Mouse (Mus musculus) liver, embryonic 14.5 days (tissue): ENCODE measurements around the gene Ndufab1. TPM values are rescaled to one million over a fixed set of nuclear protein-coding genes. Genes with fewer than 3 reads are reported as not detected.

Experiments used
- ATAC-seq: fragments of 200-750 bp; cut with Nextera tagmentation; 2 replicates; pipeline ENCODE4 v1.8.0; 2017; ENCODE audit warnings: moderate number of reproducible peaks, mild to moderate bottlenecking, moderate library complexity; ENCODE audit not compliant: insufficient read depth
- DNase-seq, 3 experiments: peaks; one replicate each; pipeline ENCODE4 v3.0.0-alpha.2; 2012 to 2013; ENCODE audit warnings: low read depth in 3 of 3, low spot score in 3 of 3
- H3K27ac ChIP-seq: fragments of 300-500 bp; sonication (generic); 2 replicates; pipeline ENCODE4 v1.5.1; 2014; ENCODE audit warnings: moderate library complexity, mild to moderate bottlenecking, control low read depth, inconsistent platforms
- H3K27me3 ChIP-seq: fragments of 300-500 bp; sonication (generic); 2 replicates; pipeline ENCODE4 v1.6.1; 2014; ENCODE audit warnings: mild to moderate bottlenecking, low read length, moderate library complexity; ENCODE audit not compliant: control insufficient read depth, insufficient read depth
- H3K36me3 ChIP-seq: fragments of 300-500 bp; sonication (generic); replicated peaks from 2 replicates; pipeline ENCODE4 v1.6.1; 2014; ENCODE audit warnings: low read depth; ENCODE audit not compliant: control insufficient read depth, insufficient read depth
- H3K4me1 ChIP-seq, 2 experiments: fragments of 200-500 bp in 1 of 2; fragments of 300-500 bp in 1 of 2; sonication (generic) in 1 of 2; replicated peaks; 2 replicates each; pipeline ENCODE4 v1.6.1; 2012 to 2014; ENCODE audit warnings: antibody characterized with exemption in 1 of 2, inconsistent platforms in 1 of 2, low read length in 1 of 2; ENCODE audit not compliant: control insufficient read depth in 2 of 2, insufficient read depth in 2 of 2
- H3K4me2 ChIP-seq: fragments of 300-500 bp; sonication (generic); 2 replicates; pipeline ENCODE4 v1.6.1; 2014; ENCODE audit warnings: low read depth, mild to moderate bottlenecking, control low read depth, moderate library complexity
- H3K4me3 ChIP-seq, 2 experiments: fragments of 200-500 bp in 1 of 2; fragments of 300-500 bp in 1 of 2; sonication (generic) in 1 of 2; 2 replicates each; pipeline ENCODE4 v1.5.1; 2012 to 2014; ENCODE audit warnings: low read depth in 2 of 2, low read length in 2 of 2, mild to moderate bottlenecking in 2 of 2, control low read depth in 1 of 2, inconsistent platforms in 1 of 2, moderate library complexity in 1 of 2; ENCODE audit not compliant: insufficient read depth in 1 of 2
- H3K9ac ChIP-seq: fragments of 300-500 bp; sonication (generic); replicated peaks from 2 replicates; pipeline ENCODE4 v1.6.1; 2014; ENCODE audit warnings: mild to moderate bottlenecking, control low read depth, moderate library complexity
- H3K9me3 ChIP-seq: fragments of 300-500 bp; sonication (generic); 2 replicates; pipeline ENCODE4 v1.6.1; 2016; ENCODE audit warnings: low read length, mixed read lengths; ENCODE audit not compliant: control insufficient read depth
- CTCF ChIP-seq: IDR thresholded peaks from 2 replicates; pipeline ENCODE4 v1.5.1; 2016; ENCODE audit warnings: antibody characterized with exemption, low read depth, control low read depth
- EP300 ChIP-seq: IDR thresholded peaks from 2 replicates; pipeline ENCODE4 v1.6.1; 2016; ENCODE audit warnings: antibody characterized with exemption, low read depth
- WGBS: fragments of 180-500 bp; shearing (Covaris S2); extraction: QIAGEN DNeasy Blood & Tissue Kit; methylation state at CpG from one replicate; pipeline ENCODE4 v1.1.7; 2014; ENCODE audit not compliant: insufficient replicate concordance; 5-methylcytosine and 5-hydroxymethylcytosine counted together
- polyA plus RNA-seq, 2 experiments: library from polyadenylated mRNA; depleted of rRNA in 1 of 2; stranded (reverse) in 1 of 2; unstranded in 1 of 2; fragments of >200 nt; fragmentation: Nextera tagmentation in 1 of 2; extraction: Ambion mirVana in 1 of 2; gene quantifications; 2 replicates each; pipeline versions ENCODE4 v1.2.1 to v1.2.3; 2012 to 2014

The Ndufab1 gene
- polyA plus RNA-seq, 2 experiments = 58.5 to 419 TPM

GRCm38 (mm10) chr7:122074374-122074773, 27.3 kb downstream of the Ndufab1 start:
- H3K36me3 ChIP-seq = peaks cover 46% of the 10 kb centered on the region
- TF ChIP-seq CTCF (no peak), EP300 (peak; percentile 33; the same call in 1 of the 2 replicates)
- ATAC-seq = peak; percentile 62; the same call in 1 of the 2 replicates

GRCm38 (mm10) chr7:122067517-122068381, 33.9 kb downstream of the Ndufab1 start:
- under 1% methylated on average over 58 of the region's 58 CpGs for WGBS
- H3K4me2 ChIP-seq = peak overlapping the region; percentile 90

More at GRCm38 (mm10) chr7:122074374-122074773, 27.3 kb downstream of the Ndufab1 start:
- peaks cover 0 to 5% of the 10 kb centered on the region in 2 experiments; a peak in 3 of 4 replicates for H3K4me1 ChIP-seq
- H3K9me3 ChIP-seq = no peaks in the 10 kb centered on the region
- H3K4me3 ChIP-seq = no peak overlapping the region
- DNase-seq = no peak
- H3K27ac ChIP-seq = no peak overlapping the region
- H3K27me3 ChIP-seq = no peaks in the 10 kb centered on the region
- WGBS = 39% methylated on average over 3 of the region's 3 CpGs
- no peak overlapping the region for H3K9ac ChIP-seq
- H3K4me2 ChIP-seq = no peak overlapping the region

GRCm38 (mm10) chr7:122066945-122067516, 34.7 kb downstream of the Ndufab1 start, which contains the start of the genes Ubfd1 and Ears2:
TSS of gene Ubfd1 (plus strand) at chr7:122067175.
TSS of gene Ears2 (minus strand) at chr7:122067263.
- H3K4me1 ChIP-seq = peaks cover 11 to 17% of the 10 kb centered on the region in 2 experiments
- H3K36me3 ChIP-seq = peaks cover 13% of the 10 kb centered on the region
- ATAC-seq (peak; percentile 97), DNase-seq (peak; percentile 91 to 92 (median 91))
- peak within 1 kb of the TSS; percentile 90 for H3K4me2 ChIP-seq
- H3K27ac ChIP-seq = peak within 1 kb of the TSS; percentile 32
- H3K9me3 ChIP-seq = no peaks in the 10 kb centered on the region
- under 1% methylated on average over 60 of the region's 60 CpGs for WGBS
- peak within 1 kb of the TSS; percentile 84 for H3K9ac ChIP-seq
- no peaks in the 10 kb centered on the region for H3K27me3 ChIP-seq
- peak within 1 kb of the TSS; percentile 88 to 89 for H3K4me3 ChIP-seq
- TF ChIP-seq CTCF (0 out of 2 replicates have a peak, but pooled peaks have one; percentile 19), EP300 (0 out of 2 replicates have a peak, but pooled peaks have one; percentile 9)

More at GRCm38 (mm10) chr7:122067517-122068381, 33.9 kb downstream of the Ndufab1 start:
- DNase-seq = no peak
- Histone ChIP-seq H3K27ac (no peak overlapping the region; the same call in 1 of the 2 replicates), H3K4me3 (peak overlapping the region; percentile 88 to 89), H3K9me3 (no peaks in the 10 kb centered on the region), H3K4me1 (peaks cover 11 to 17% of the 10 kb centered on the region in 2 experiments), H3K36me3 (peaks cover 18% of the 10 kb centered on the region), H3K27me3 (no peaks in the 10 kb centered on the region), H3K9ac (peak overlapping the region; percentile 84)
- TF ChIP-seq CTCF (no peak; the same call in 1 of the 2 replicates), EP300 (no peak)
- ATAC-seq = no peak

GRCm38 (mm10) chr7:122066102-122066944, 35.4 kb downstream of the Ndufab1 start:
- peak overlapping the region; percentile 88 to 89 for H3K4me3 ChIP-seq
- peak overlapping the region; percentile 90 for H3K4me2 ChIP-seq
- TF ChIP-seq EP300 (no peak), CTCF (no peak)
- no peaks in the 10 kb centered on the region for H3K9me3 ChIP-seq
- H3K27ac ChIP-seq = peak overlapping the region; percentile 32
- peaks cover 11 to 17% of the 10 kb centered on the region in 2 experiments for H3K4me1 ChIP-seq
- no peak for ATAC-seq
- DNase-seq = no peak
- peaks cover 7% of the 10 kb centered on the region for H3K36me3 ChIP-seq
- 6% methylated on average over 31 of the region's 31 CpGs for WGBS
- H3K27me3 ChIP-seq = no peaks in the 10 kb centered on the region
- H3K9ac ChIP-seq = peak overlapping the region; percentile 84
